Mouse (Mus musculus) limb, embryonic 14.5 days (tissue): Measurements from ENCODE around the gene Lrch4. TPM values are rescaled to one million over a fixed set of nuclear protein-coding genes. Genes with fewer than 3 reads are reported as not detected.

Source experiments
- ATAC-seq: fragments of 200-750 bp; cut with Nextera tagmentation; 2 replicates; pipeline ENCODE4 v1.8.0; 2017; ENCODE audit warnings: low read depth, moderate number of reproducible peaks, moderate TSS enrichment; ENCODE audit not compliant: low FRiP score
- DNase-seq: peaks from one replicate; pipeline ENCODE4 v3.0.0-alpha.2; 2015; ENCODE audit warnings: low spot score
- H3K27ac ChIP-seq: fragments of 300-500 bp; sonication (generic); replicated peaks from 2 replicates; pipeline ENCODE4 v1.5.1; 2014; ENCODE audit warnings: low read depth, mild to moderate bottlenecking, low read length, moderate library complexity, mixed read lengths
- H3K27me3 ChIP-seq: fragments of 300-500 bp; sonication (generic); 2 replicates; pipeline ENCODE4 v1.6.1; 2014; ENCODE audit warnings: low read length, mixed read lengths; ENCODE audit not compliant: control insufficient read depth, insufficient read depth
- H3K36me3 ChIP-seq: fragments of 300-500 bp; sonication (generic); 2 replicates; pipeline ENCODE4 v1.6.1; 2014; ENCODE audit warnings: mild to moderate bottlenecking, low read length, moderate library complexity, mixed read lengths; ENCODE audit not compliant: control insufficient read depth, insufficient read depth
- H3K4me1 ChIP-seq: fragments of 300-500 bp; sonication (generic); 2 replicates; pipeline ENCODE4 v1.6.1; 2014; ENCODE audit warnings: antibody characterized with exemption, low read length, mixed read lengths; ENCODE audit not compliant: control insufficient read depth, insufficient read depth
- H3K4me2 ChIP-seq: fragments of 300-500 bp; sonication (generic); replicated peaks from 2 replicates; pipeline ENCODE4 v1.6.1; 2014; ENCODE audit warnings: low read depth, mild to moderate bottlenecking, low read length, moderate library complexity; ENCODE audit not compliant: severe bottlenecking
- H3K4me3 ChIP-seq: fragments of 300-500 bp; sonication (generic); replicated peaks from 2 replicates; pipeline ENCODE4 v1.5.1; 2014; ENCODE audit warnings: low read length
- H3K9ac ChIP-seq: fragments of 300-500 bp; sonication (generic); 2 replicates; pipeline ENCODE4 v1.6.1; 2014; ENCODE audit warnings: mild to moderate bottlenecking, low read depth, low read length, moderate library complexity; ENCODE audit not compliant: severe bottlenecking
- H3K9me3 ChIP-seq: fragments of 300-500 bp; sonication (generic); 2 replicates; pipeline ENCODE4 v1.6.1; 2016; ENCODE audit warnings: low read length; ENCODE audit not compliant: control insufficient read depth
- POLR2A ChIP-seq: fragments of 200-500 bp; IDR thresholded peaks from 2 replicates; pipeline ENCODE4 v1.8.0; 2012; ENCODE audit warnings: inconsistent platforms, mild to moderate bottlenecking, moderate library complexity, borderline replicate concordance; ENCODE audit not compliant: insufficient read depth, insufficient read length; ENCODE audit errors: extremely low read depth
- WGBS: fragments of 180-500 bp; shearing (Covaris S2); extraction: QIAGEN DNeasy Blood & Tissue Kit; methylation state at CpG from one replicate; pipeline ENCODE4 v1.1.7; 2014; 5-methylcytosine and 5-hydroxymethylcytosine counted together
- polyA plus RNA-seq, 2 experiments: library from polyadenylated mRNA; depleted of rRNA in 1 of 2; stranded (reverse) in 1 of 2; unstranded in 1 of 2; fragments of >200 nt; fragmentation: Nextera tagmentation in 1 of 2; extraction: Ambion mirVana in 1 of 2; gene quantifications; 2 replicates each; pipeline versions ENCODE4 v1.2.1 to v1.2.3; 2012 to 2014

Lrch4 gene
- polyA plus RNA-seq (2012; rRNA removed) (25.0 and 33.5 TPM in 2 replicates), polyA plus RNA-seq (2014; fragmentation: Nextera tagmentation; extraction: Ambion mirVana) (36.7 and 37.1 TPM in 2 replicates)

- Histone ChIP-seq H3K4me2 (peak within 1 kb of the TSS; percentile 77), H3K9me3 (no peaks in the 10 kb centered on the region), H3K36me3 (peaks cover 15% of the 10 kb centered on the region), H3K4me1 (peaks cover 16% of the 10 kb centered on the region), H3K4me3 (peak within 1 kb of the TSS; percentile 98), H3K9ac (peak within 1 kb of the TSS; percentile 73), H3K27me3 (no peaks in the 10 kb centered on the region), H3K27ac (peak within 1 kb of the TSS; percentile 86)
- peak; percentile 91; the same call in 1 of the 2 replicates for TF ChIP-seq POLR2A
- DNase-seq = peak; percentile 100
- WGBS = under 1% methylated on average over 45 of the region's 46 CpGs
- ATAC-seq = peak; percentile 97
Measured at GRCm38 (mm10) chr5:137628498-137629305, at the start of gene Lrch4, which contains the start of the genes Fbxo24 and Gm20605. TSS of gene Lrch4 (plus strand) at chr5:137629121. TSS of gene Fbxo24 (minus strand) at chr5:137629002. TSS of gene Gm20605 (plus strand) at chr5:137629175.

GRCm38 (mm10) chr5:137580246-137580645 is 48.7 kb upstream of the Lrch4 start:
- Histone ChIP-seq H3K4me2 (no peak overlapping the region), H3K4me3 (no peak overlapping the region), H3K27me3 (peaks cover 19% of the 10 kb centered on the region), H3K36me3 (no peaks in the 10 kb centered on the region), H3K9ac (no peak overlapping the region), H3K9me3 (no peaks in the 10 kb centered on the region), H3K4me1 (no peaks in the 10 kb centered on the region), H3K27ac (no peak overlapping the region)
- 71% methylated on average over 6 of the region's 6 CpGs for WGBS
- ATAC-seq (no peak), DNase-seq (no peak)
- no peak for TF ChIP-seq POLR2A

GRCm38 (mm10) chr5:137582702-137583101 is 46.2 kb upstream of the Lrch4 start:
- no peaks in the 10 kb centered on the region for H3K36me3 ChIP-seq
- 0 out of 2 replicates have a peak overlapping the region, but pooled peaks have one; percentile 35 for H3K4me3 ChIP-seq
- peaks cover 19% of the 10 kb centered on the region for H3K27me3 ChIP-seq
- no peak for TF ChIP-seq POLR2A
- 39% methylated on average over 8 of the region's 8 CpGs for WGBS
- no peak overlapping the region for H3K27ac ChIP-seq
- H3K9ac ChIP-seq = no peak overlapping the region
- no peak overlapping the region; the same call in 1 of the 2 replicates for H3K4me2 ChIP-seq
- H3K9me3 ChIP-seq = no peaks in the 10 kb centered on the region
- ATAC-seq (no peak), DNase-seq (no peak)
- H3K4me1 ChIP-seq = no peaks in the 10 kb centered on the region

GRCm38 (mm10) chr5:137583670-137584169 is 45.2 kb upstream of the Lrch4 start:
- H3K27ac ChIP-seq = no peak overlapping the region
- DNase-seq (peak; percentile 65), ATAC-seq (peak; percentile 68)
- 18% methylated on average over 27 of the region's 27 CpGs for WGBS
- peak overlapping the region; percentile 50 for H3K4me2 ChIP-seq
- H3K9me3 ChIP-seq = no peaks in the 10 kb centered on the region
- no peak for TF ChIP-seq POLR2A
- no peaks in the 10 kb centered on the region for H3K36me3 ChIP-seq
- H3K4me3 ChIP-seq = peak overlapping the region; percentile 35
- peak overlapping the region; percentile 46 for H3K9ac ChIP-seq
- H3K4me1 ChIP-seq = no peaks in the 10 kb centered on the region
- peaks cover 19% of the 10 kb centered on the region for H3K27me3 ChIP-seq

- ATAC-seq (no peak), DNase-seq (peak; percentile 75)
- 29% methylated on average over 8 of the region's 8 CpGs for WGBS
- no peak for TF ChIP-seq POLR2A
- Histone ChIP-seq H3K9ac (no peak overlapping the region), H3K9me3 (no peaks in the 10 kb centered on the region), H3K27ac (no peak overlapping the region), H3K36me3 (no peaks in the 10 kb centered on the region), H3K27me3 (peaks cover 19% of the 10 kb centered on the region), H3K4me3 (no peak overlapping the region), H3K4me2 (no peak overlapping the region), H3K4me1 (no peaks in the 10 kb centered on the region)
Measured at GRCm38 (mm10) chr5:137584976-137585375, 43.9 kb upstream of the Lrch4 start.
